Mouse (Mus musculus): ENCODE results near the gene Chrna10. TPM values are rescaled to one million over a fixed set of nuclear protein-coding genes. Genes with fewer than 3 reads are reported as not detected.

The Chrna10 gene
- polyA plus RNA-seq, 1 experiment from 2014 or later: 0.24 TPM

DNA sequence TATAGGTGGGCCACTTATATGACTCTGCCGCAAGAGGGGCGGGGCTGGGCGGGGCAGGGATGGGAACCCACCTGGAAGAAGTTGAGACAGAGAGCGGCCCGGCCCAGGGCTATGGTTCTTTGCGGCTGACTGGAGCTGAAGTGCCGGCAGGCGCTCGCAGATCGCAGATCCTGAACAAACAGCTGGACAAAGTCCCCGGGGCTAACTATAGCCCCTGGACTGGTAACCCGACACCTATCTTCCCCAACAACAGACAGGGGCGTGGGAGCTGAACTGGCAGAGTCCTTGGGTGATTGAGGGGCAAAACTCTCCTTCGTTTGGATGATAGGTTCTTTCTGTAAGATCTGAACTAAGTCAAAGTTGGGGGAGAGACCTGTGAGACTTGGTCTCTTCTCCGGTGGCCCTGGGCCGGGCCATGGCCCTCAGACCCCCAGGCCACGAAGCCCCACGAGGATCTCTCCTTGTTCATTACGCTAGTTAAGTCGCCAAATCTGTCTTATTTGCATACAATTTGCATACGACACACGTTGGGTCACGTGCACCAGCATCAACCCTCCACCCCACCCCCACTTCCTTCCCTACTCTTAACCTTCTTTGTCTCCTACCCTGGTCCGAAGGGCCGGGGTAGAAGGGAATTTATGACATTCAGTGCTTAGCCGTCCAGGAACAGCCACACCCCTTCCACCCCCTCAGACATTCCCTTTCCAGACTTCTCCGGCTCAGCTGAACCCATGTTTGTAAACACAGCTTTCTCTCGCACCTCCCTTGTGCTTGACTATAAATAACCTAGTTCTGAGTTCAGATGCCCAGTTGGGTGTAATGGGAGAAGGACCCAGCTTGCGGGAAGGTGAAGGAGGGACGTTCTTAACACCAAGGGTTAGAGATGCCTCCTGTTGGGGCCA is 16.6 kb downstream of the Chrna10 start:
- H3K4me3 ChIP-seq (ENCODE audit: low read length): peak overlapping the region; percentile 30
- WGBS: 6% methylated on average over 30 of the region's 30 CpGs
- H3K27me3 ChIP-seq (ENCODE audit: control insufficient read depth, insufficient read depth, low read length): no peaks in the 10 kb centered on the region
- peak; percentile 55 for ATAC-seq (replicated peaks; ENCODE audit: extremely low read depth, insufficient read depth, low FRiP score)
- no peaks in the 10 kb centered on the region for H3K36me3 ChIP-seq (ENCODE audit: control insufficient read depth, insufficient read depth)
- peak overlapping the region; percentile 11 for H3K9ac ChIP-seq (ENCODE audit: low read length)
- peaks cover 17% of the 10 kb centered on the region for H3K4me1 ChIP-seq (ENCODE audit: control insufficient read depth, insufficient read depth, low read length)
- peak overlapping the region; percentile 60 for H3K4me2 ChIP-seq (ENCODE audit: low read depth, low read length)
- H3K9me3 ChIP-seq (replicated peaks; ENCODE audit: control insufficient read depth, low read length): no peaks in the 10 kb centered on the region
- H3K27ac ChIP-seq (ENCODE audit: low read length): 0 out of 2 replicates have a peak overlapping the region, but pooled peaks have one; percentile 25

DNA sequence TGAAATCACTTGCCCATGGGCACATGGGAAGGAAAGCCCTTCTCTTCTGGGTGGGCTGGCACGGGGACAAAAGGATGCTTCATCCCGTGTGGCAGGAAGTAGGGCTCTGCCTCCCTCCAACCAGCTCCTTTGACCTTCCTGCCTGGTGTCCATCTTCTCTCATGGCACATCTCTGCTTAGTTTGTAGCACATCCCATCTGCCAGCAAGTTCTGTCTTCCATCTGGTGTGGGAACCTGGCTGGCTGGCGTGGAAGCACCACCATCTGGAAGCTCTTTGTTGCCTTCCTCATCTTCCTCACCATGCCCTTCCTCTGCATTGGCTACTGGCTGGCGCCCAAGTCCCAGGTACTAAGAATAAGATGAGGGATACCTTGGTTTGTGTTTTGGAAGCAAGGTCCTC is 29.3 kb downstream of the Chrna10 start:
- H3K9me3 ChIP-seq (replicated peaks; ENCODE audit: control insufficient read depth, low read length): no peaks in the 10 kb centered on the region; the same call in 1 of the 2 replicates
- H3K4me2 ChIP-seq (ENCODE audit: low read depth, low read length): no peak overlapping the region
- 94% methylated on average over 4 of the region's 4 CpGs for WGBS
- H3K9ac ChIP-seq (ENCODE audit: low read length): no peak overlapping the region
- no peaks in the 10 kb centered on the region for H3K27me3 ChIP-seq (ENCODE audit: control insufficient read depth, insufficient read depth, low read length)
- H3K27ac ChIP-seq (ENCODE audit: low read length): no peak overlapping the region
- peaks cover 9% of the 10 kb centered on the region for H3K36me3 ChIP-seq (ENCODE audit: control insufficient read depth, insufficient read depth)
- H3K4me1 ChIP-seq (ENCODE audit: control insufficient read depth, insufficient read depth, low read length): no peaks in the 10 kb centered on the region
- ATAC-seq (replicated peaks; ENCODE audit: extremely low read depth, insufficient read depth, low FRiP score): no peak
- no peak overlapping the region for H3K4me3 ChIP-seq (ENCODE audit: low read length)

DNA sequence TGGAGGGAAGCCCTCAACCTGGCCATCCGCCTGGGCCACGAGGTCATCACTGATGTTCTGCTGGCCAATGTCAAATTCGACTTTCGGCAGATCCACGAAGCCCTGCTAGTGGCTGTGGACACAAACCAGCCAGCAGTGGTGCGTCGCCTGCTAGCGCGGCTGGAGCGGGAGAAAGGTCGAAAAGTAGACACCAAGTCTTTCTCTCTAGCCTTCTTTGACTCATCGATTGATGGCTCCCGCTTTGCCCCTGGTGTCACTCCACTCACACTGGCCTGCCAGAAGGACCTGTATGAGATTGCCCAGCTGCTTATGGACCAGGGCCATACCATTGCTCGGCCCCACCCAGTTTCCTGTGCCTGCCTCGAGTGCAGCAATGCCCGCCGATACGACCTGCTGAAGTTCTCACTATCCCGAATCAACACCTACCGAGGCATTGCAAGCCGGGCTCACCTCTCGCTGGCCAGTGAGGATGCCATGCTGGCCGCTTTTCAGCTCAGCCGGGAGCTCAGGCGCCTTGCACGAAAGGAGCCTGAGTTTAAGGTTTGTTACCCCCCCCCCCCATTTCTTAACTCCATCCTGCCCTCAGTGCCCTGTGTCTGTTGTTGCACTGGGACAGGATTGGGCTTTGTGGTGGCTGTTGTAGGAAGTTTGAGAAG is 32.5 kb downstream of the Chrna10 start:
- no peak for ATAC-seq (replicated peaks; ENCODE audit: extremely low read depth, insufficient read depth, low FRiP score)
- H3K27me3 ChIP-seq (ENCODE audit: control insufficient read depth, insufficient read depth, low read length): no peaks in the 10 kb centered on the region
- no peaks in the 10 kb centered on the region for H3K4me1 ChIP-seq (ENCODE audit: control insufficient read depth, insufficient read depth, low read length)
- no peak overlapping the region for H3K4me3 ChIP-seq (ENCODE audit: low read length)
- peaks cover 26% of the 10 kb centered on the region for H3K36me3 ChIP-seq (ENCODE audit: control insufficient read depth, insufficient read depth)
- no peak overlapping the region for H3K9ac ChIP-seq (ENCODE audit: low read length)
- H3K27ac ChIP-seq (ENCODE audit: low read length): no peak overlapping the region
- WGBS: 78% methylated on average over 26 of the region's 26 CpGs
- H3K9me3 ChIP-seq (replicated peaks; ENCODE audit: control insufficient read depth, low read length): no peaks in the 10 kb centered on the region
- H3K4me2 ChIP-seq (ENCODE audit: low read depth, low read length): no peak overlapping the region

DNA sequence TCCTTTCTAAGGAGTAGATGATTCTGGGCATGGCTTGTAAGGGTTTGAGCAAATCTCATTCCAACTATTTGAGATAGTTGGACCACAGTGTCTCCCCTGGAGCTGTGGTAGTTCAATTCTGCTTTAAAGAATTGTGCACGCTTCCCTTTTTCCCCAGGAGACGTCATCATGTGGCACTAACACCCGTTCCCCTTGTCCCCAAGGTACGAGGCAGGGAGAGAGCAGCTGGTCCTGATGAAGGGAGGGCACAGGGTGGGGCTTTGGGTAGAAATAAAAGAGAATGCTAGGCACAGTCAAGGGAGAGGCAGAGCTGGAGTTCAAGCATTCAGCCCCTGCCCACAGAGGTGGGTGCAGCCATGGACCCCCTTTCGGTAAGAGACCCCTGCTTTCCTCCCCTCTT is 33.8 kb downstream of the Chrna10 start, which contains the start of gene Trpc2:
Trpc2 (plus strand) TSS at position 301 of the 400 bp plus-strand sequence.
- no peak within 1 kb of the TSS for H3K27ac ChIP-seq (ENCODE audit: low read length)
- WGBS: 84% methylated on average over 5 of the region's 5 CpGs
- no peaks in the 10 kb centered on the region for H3K27me3 ChIP-seq (ENCODE audit: control insufficient read depth, insufficient read depth, low read length)
- H3K4me1 ChIP-seq (ENCODE audit: control insufficient read depth, insufficient read depth, low read length): no peaks in the 10 kb centered on the region
- peaks cover 31% of the 10 kb centered on the region for H3K36me3 ChIP-seq (ENCODE audit: control insufficient read depth, insufficient read depth)
- no peak within 1 kb of the TSS for H3K4me3 ChIP-seq (ENCODE audit: low read length)
- ATAC-seq (replicated peaks; ENCODE audit: extremely low read depth, insufficient read depth, low FRiP score): no peak
- H3K9me3 ChIP-seq (replicated peaks; ENCODE audit: control insufficient read depth, low read length): no peaks in the 10 kb centered on the region
- H3K9ac ChIP-seq (ENCODE audit: low read length): no peak within 1 kb of the TSS
- no peak within 1 kb of the TSS for H3K4me2 ChIP-seq (ENCODE audit: low read depth, low read length)

GRCm38 (mm10) chr7:102081784-102082183 is 34.8 kb downstream of the Chrna10 start:
- Histone ChIP-seq H3K9ac (ENCODE audit: low read length) (no peak overlapping the region), H3K4me3 (ENCODE audit: low read length) (no peak overlapping the region), H3K27ac (ENCODE audit: low read length) (no peak overlapping the region), H3K4me2 (ENCODE audit: low read depth, low read length) (no peak overlapping the region), H3K27me3 (ENCODE audit: control insufficient read depth, insufficient read depth, low read length) (no peaks in the 10 kb centered on the region), H3K36me3 (ENCODE audit: control insufficient read depth, insufficient read depth) (peaks cover 41% of the 10 kb centered on the region), H3K9me3 (replicated peaks; ENCODE audit: control insufficient read depth, low read length) (no peaks in the 10 kb centered on the region), H3K4me1 (ENCODE audit: control insufficient read depth, insufficient read depth, low read length) (no peaks in the 10 kb centered on the region)
- WGBS: 89% methylated on average over 5 of the region's 5 CpGs
- ATAC-seq (replicated peaks; ENCODE audit: extremely low read depth, insufficient read depth, low FRiP score): no peak

DNA sequence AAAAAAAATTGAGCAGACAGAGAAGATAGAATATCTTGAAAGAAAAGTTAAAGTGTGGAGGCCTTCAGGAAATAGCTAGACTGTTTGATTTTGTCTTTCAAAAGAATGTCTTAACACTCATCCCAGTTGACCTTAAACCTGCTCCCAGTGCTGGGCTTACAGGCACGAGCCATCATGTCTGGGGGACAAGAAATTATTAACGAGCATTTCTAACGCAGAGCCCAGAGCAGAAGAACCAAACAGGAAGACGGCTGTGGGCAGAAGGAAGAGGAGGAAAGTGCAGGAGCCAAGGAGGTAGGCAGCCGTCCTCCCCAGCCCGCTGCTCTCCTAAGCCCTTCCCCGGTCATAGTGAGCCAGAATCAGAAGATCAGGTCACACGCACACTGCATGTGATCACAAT is 36.3 kb downstream of the Chrna10 start:
- no peak overlapping the region for H3K27ac ChIP-seq (ENCODE audit: low read length)
- no peaks in the 10 kb centered on the region for H3K4me1 ChIP-seq (ENCODE audit: control insufficient read depth, insufficient read depth, low read length)
- H3K4me3 ChIP-seq (ENCODE audit: low read length): no peak overlapping the region
- no peak for ATAC-seq (replicated peaks; ENCODE audit: extremely low read depth, insufficient read depth, low FRiP score)
- WGBS: 87% methylated on average over 8 of the region's 8 CpGs
- no peak overlapping the region for H3K4me2 ChIP-seq (ENCODE audit: low read depth, low read length)
- H3K27me3 ChIP-seq (ENCODE audit: control insufficient read depth, insufficient read depth, low read length): no peaks in the 10 kb centered on the region
- H3K36me3 ChIP-seq (ENCODE audit: control insufficient read depth, insufficient read depth): peaks cover 51% of the 10 kb centered on the region
- H3K9ac ChIP-seq (ENCODE audit: low read length): no peak overlapping the region
- no peaks in the 10 kb centered on the region for H3K9me3 ChIP-seq (replicated peaks; ENCODE audit: control insufficient read depth, low read length)

GRCm38 (mm10) chr7:102078517-102078916 is 38.1 kb downstream of the Chrna10 start:
- Histone ChIP-seq H3K4me2 (ENCODE audit: low read depth, low read length) (no peak overlapping the region), H3K9ac (ENCODE audit: low read length) (no peak overlapping the region), H3K27ac (ENCODE audit: low read length) (no peak overlapping the region), H3K4me3 (ENCODE audit: low read length) (no peak overlapping the region), H3K36me3 (ENCODE audit: control insufficient read depth, insufficient read depth) (peaks cover 60% of the 10 kb centered on the region), H3K9me3 (replicated peaks; ENCODE audit: control insufficient read depth, low read length) (no peaks in the 10 kb centered on the region), H3K27me3 (ENCODE audit: control insufficient read depth, insufficient read depth, low read length) (no peaks in the 10 kb centered on the region), H3K4me1 (ENCODE audit: control insufficient read depth, insufficient read depth, low read length) (no peaks in the 10 kb centered on the region)
- 76% methylated on average over 7 of the region's 7 CpGs for WGBS
- no peak for ATAC-seq (replicated peaks; ENCODE audit: extremely low read depth, insufficient read depth, low FRiP score)

GRCm38 (mm10) chr7:102076714-102077296 is 39.8 kb downstream of the Chrna10 start:
- H3K36me3 ChIP-seq (ENCODE audit: control insufficient read depth, insufficient read depth): peaks cover 67% of the 10 kb centered on the region
- 76% methylated on average over 6 of the region's 7 CpGs for WGBS

GRCm38 (mm10) chr7:102066363-102066762 is 50.3 kb downstream of the Chrna10 start:
- H3K36me3 ChIP-seq (ENCODE audit: control insufficient read depth, insufficient read depth): peaks cover 6% of the 10 kb centered on the region; the same call in 1 of the 2 replicates
- no peaks in the 10 kb centered on the region for H3K27me3 ChIP-seq (ENCODE audit: control insufficient read depth, insufficient read depth, low read length)
- no peaks in the 10 kb centered on the region for H3K9me3 ChIP-seq (replicated peaks; ENCODE audit: control insufficient read depth, low read length)
- H3K4me3 ChIP-seq (ENCODE audit: low read length): peak overlapping the region; percentile 64
- peaks cover 12% of the 10 kb centered on the region for H3K4me1 ChIP-seq (ENCODE audit: control insufficient read depth, insufficient read depth, low read length)
- 66% methylated on average over 6 of the region's 6 CpGs for WGBS
- no peak for ATAC-seq (replicated peaks; ENCODE audit: extremely low read depth, insufficient read depth, low FRiP score)
- peak overlapping the region; percentile 72 for H3K9ac ChIP-seq (ENCODE audit: low read length)
- no peak overlapping the region for H3K27ac ChIP-seq (ENCODE audit: low read length)
- H3K4me2 ChIP-seq (ENCODE audit: low read depth, low read length): peak overlapping the region; percentile 75

More at GRCm38 (mm10) chr7:102076714-102077296, 39.8 kb downstream of the Chrna10 start:
- Histone ChIP-seq H3K4me1 (ENCODE audit: control insufficient read depth, insufficient read depth, low read length) (no peaks in the 10 kb centered on the region), H3K4me3 (ENCODE audit: low read length) (no peak overlapping the region), H3K4me2 (ENCODE audit: low read depth, low read length) (no peak overlapping the region), H3K27ac (ENCODE audit: low read length) (no peak overlapping the region), H3K9me3 (replicated peaks; ENCODE audit: control insufficient read depth, low read length) (no peaks in the 10 kb centered on the region), H3K9ac (ENCODE audit: low read length) (no peak overlapping the region), H3K27me3 (ENCODE audit: control insufficient read depth, insufficient read depth, low read length) (no peaks in the 10 kb centered on the region)
- ATAC-seq (replicated peaks; ENCODE audit: extremely low read depth, insufficient read depth, low FRiP score): no peak
